ENCODE assay signal across 15 mouse cellular contexts in the genomic region with DNA sequence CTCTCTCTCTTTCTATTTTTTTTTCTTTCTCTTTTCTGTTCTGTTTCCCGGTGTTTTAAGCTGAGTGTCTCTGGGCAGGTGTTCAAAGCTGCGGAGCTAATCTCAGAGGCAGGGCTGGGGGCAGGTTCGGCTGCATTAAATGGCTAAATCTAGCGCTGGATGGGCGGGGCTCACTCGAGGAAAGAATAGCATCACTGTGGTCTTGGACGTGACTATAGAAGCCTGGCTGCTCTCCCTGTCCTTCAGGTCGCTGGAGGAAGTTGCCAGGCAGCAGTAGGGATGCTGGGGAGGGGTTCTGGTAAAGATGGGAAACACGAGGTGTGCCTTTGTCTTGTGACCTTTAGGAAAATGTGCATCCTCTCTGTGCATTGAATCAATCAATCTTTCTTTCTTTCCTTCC.
DNase-seq lines count a peak whose midpoint lies in the region; ATAC-seq and TF ChIP-seq lines count a peak whose summit lies in the region.
"Had no signal": no experiment of that assay in that cellular context is flagged by ENCODE, and none has a peak within 500 bp of the region (broad histone marks: within the 10 kb centered on the region; RNA-seq: fewer than 3 reads in every experiment).

No protein-coding gene starts in this region.

- peak; percentile 17 to 44 for DNase-seq in left cerebral cortex, adult 2 months (ENCODE audit: extremely low spot score in 1 of 2, low spot score in 2 of 2)
- DNase-seq in left cerebral cortex, postnatal 4 days = no peak
- peak; percentile 22 to 34 for DNase-seq in frontal cortex, postnatal 14 days (ENCODE audit: low spot score in 2 of 2)
- DNase-seq in heart, postnatal 4 days = peak; percentile 38
- DNase-seq in thymus, postnatal 14 days = no peak
- DNase-seq: cerebellum, adult 11-12 months; kidney, postnatal 10 days; liver, postnatal 0 days; thymus, postnatal 25 days had no signal

- H3K36me3 ChIP-seq in intestine, postnatal 0 days (ENCODE audit: control insufficient read depth, insufficient read depth) = no peaks in the 10 kb centered on the region
- no peaks in the 10 kb centered on the region for H3K36me3 ChIP-seq in kidney, embryonic 16.5 days (ENCODE audit: insufficient read depth, low read length)
- H3K36me3 ChIP-seq: limb, embryonic 12.5 days had no signal

- H3K27ac ChIP-seq in left cerebral cortex, adult 2 months = no peak overlapping the region
- no peak overlapping the region for H3K27ac ChIP-seq in intestine, postnatal 0 days (ENCODE audit: low read depth, low read length)
- H3K27ac ChIP-seq in kidney, embryonic 16.5 days (ENCODE audit: low read length) = no peak overlapping the region
- H3K27ac ChIP-seq: forebrain, embryonic 13.5 days; hindbrain, postnatal 0 days; limb, embryonic 12.5 days had no signal

- no peak overlapping the region for H3K4me3 ChIP-seq in left cerebral cortex, adult 2 months
- no peak overlapping the region for H3K4me3 ChIP-seq in intestine, postnatal 0 days (ENCODE audit: low read depth, low read length)
- H3K4me3 ChIP-seq in kidney, embryonic 16.5 days (ENCODE audit: low read length) = no peak overlapping the region
- H3K4me3 ChIP-seq: forebrain, embryonic 13.5 days; limb, embryonic 12.5 days; myocyte had no signal

- no peak for ATAC-seq in intestine, postnatal 0 days
- ATAC-seq in kidney, embryonic 16.5 days (ENCODE audit: low FRiP score, low TSS enrichment) = no peak
- ATAC-seq: forebrain, embryonic 13.5 days; hindbrain, postnatal 0 days; liver, postnatal 0 days had no signal

- H3K4me1 ChIP-seq in intestine, postnatal 0 days (replicated peaks; ENCODE audit: control insufficient read depth, insufficient read depth, low read length) = 0 out of 2 replicates have a peak, but pooled peaks cover 3% of the 10 kb centered on the region
- H3K4me1 ChIP-seq in kidney, embryonic 16.5 days (ENCODE audit: insufficient read depth, low read length) = no peaks in the 10 kb centered on the region

- H3K9me3 ChIP-seq in intestine, postnatal 0 days (ENCODE audit: control insufficient read depth) = no peaks in the 10 kb centered on the region
- no peaks in the 10 kb centered on the region for H3K9me3 ChIP-seq in kidney, embryonic 16.5 days (ENCODE audit: low read length)
- H3K9me3 ChIP-seq: forebrain, embryonic 13.5 days; limb, embryonic 12.5 days had no signal

- 0 out of 2 replicates have a peak, but pooled peaks cover 3% of the 10 kb centered on the region for H3K27me3 ChIP-seq in intestine, postnatal 0 days (replicated peaks; ENCODE audit: control insufficient read depth, insufficient read depth, low read length)
- no peaks in the 10 kb centered on the region for H3K27me3 ChIP-seq in kidney, embryonic 16.5 days (ENCODE audit: insufficient read depth, low read length)
- H3K27me3 ChIP-seq: forebrain, embryonic 13.5 days had no signal

- no peak for TF ChIP-seq CTCF in left cerebral cortex, adult 2 months (IDR thresholded peaks at IDR 0.05)
- TF ChIP-seq CTCF in intestine, postnatal 0 days (IDR thresholded peaks at IDR 0.05; ENCODE audit: low read depth) = no peak

- 26% methylated on average over 9 of the region's 9 CpGs for WGBS in intestine, postnatal 0 days
- 41% methylated on average over 9 of the region's 9 CpGs for WGBS in kidney, embryonic 16.5 days

- no peak overlapping the region for H3K4me2 ChIP-seq in intestine, postnatal 0 days (replicated peaks; ENCODE audit: low read depth)
- no peak overlapping the region for H3K4me2 ChIP-seq in kidney, embryonic 16.5 days (replicated peaks; ENCODE audit: low read depth, low read length)
- H3K4me2 ChIP-seq: forebrain, embryonic 13.5 days; limb, embryonic 12.5 days had no signal

- intact Hi-C loops in left cerebral cortex, adult 2 months (cut with DNase I) = no loop called here
- intact Hi-C loops in left cerebral cortex, postnatal 4 days (cut with DNase I) = no loop called here

- no peak overlapping the region for H3K9ac ChIP-seq in intestine, postnatal 0 days (ENCODE audit: low read depth, low read length)
- no peak overlapping the region for H3K9ac ChIP-seq in kidney, embryonic 16.5 days (replicated peaks; ENCODE audit: low read length)
- H3K9ac ChIP-seq: forebrain, embryonic 13.5 days; limb, embryonic 12.5 days; liver, postnatal 0 days had no signal

Comparison
In these comparisons a context has a peak if more than half of its experiments do, and no peak if none do; other contexts are left out.
1. DNase-seq: peak in left cerebral cortex, adult 2 months (2 of 2), frontal cortex, postnatal 14 days (2 of 2) and heart, postnatal 4 days (single experiment); none in left cerebral cortex, postnatal 4 days (single experiment) and thymus, postnatal 14 days (single experiment).